Mouse (Mus musculus): ENCODE results near the gene Gm17604.

DNA sequence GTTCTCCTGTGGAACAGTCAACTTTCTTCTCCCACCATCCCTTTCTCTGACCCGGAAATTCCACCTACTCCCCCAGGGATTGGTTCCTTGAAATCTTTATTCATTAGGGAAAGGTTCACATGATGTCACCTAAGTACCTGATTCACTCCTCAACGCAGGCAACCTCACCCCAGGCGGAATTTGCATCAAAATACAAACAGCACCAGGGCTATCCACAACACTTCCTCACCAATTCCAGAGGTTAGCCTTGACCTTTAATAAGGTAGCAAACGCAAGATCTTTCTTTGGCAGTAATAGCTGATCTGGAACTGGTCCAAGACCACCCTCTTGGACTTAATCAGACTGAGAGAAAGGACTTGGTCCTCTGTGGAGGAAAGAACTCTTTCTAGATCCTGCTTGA, 1.5 kb downstream of the Gm17604 start:
- no peak for TF ChIP-seq CTCF (IDR thresholded peaks at IDR 0.05; ENCODE audit: borderline replicate concordance, extremely low read depth, insufficient read depth, insufficient read length)
- no peak for TF ChIP-seq POLR2A (IDR thresholded peaks at IDR 0.05; ENCODE audit: borderline replicate concordance, extremely low read depth, insufficient read depth, insufficient read length, poor library complexity, severe bottlenecking)
